Mouse (Mus musculus) adrenal gland, adult (tissue): ENCODE measurements around the gene Pnisr.

Source experiments
- DNase-seq, 2 experiments: peaks; one replicate each; pipeline ENCODE4 v3.0.0; 2022 to 2023; ENCODE audit warnings: low spot score in 1 of 2; ENCODE audit not compliant: inconsistent age in 2 of 2

Gene Pnisr

DNA sequence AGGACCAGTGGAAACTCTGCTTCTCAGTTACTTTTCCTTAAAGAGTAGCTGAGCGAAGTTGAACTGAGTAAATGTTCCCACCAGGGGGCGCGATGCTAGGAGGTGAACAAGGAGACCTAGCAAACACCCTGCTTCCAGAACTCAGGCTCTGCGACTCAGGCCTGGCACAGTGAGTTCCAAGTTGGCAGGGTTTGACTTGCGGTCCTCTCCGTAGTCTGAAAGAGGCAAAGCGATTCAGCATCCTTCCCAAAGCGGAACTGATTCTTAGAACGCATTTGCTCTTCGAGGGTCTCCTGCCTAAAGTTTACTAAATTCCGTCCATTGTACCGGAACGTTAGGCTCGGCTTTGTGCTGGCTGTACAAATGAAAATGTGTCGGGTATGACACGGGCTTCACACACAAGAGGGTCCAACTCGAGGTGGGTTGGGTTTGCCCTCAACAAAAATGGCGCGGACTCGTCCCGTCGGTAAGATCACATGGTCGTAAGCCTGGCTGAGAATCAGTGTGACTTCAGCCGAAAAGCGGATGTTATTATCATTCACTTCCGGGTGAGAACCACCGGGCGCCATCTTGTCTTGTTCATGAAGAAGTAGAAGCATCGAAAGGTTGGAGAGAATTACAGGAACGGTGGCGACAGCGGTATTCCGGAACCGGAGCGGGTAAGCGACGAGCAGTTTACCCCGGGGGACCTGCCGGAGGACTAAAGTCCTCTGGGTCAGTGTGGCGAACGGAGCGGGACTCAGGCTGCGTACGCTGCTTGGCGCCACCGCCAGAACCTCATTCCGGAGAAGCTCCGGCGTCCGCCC, at the start of gene Pnisr:
Pnisr (plus strand) TSS at position 103 of the 806 bp plus-strand sequence.
- DNase-seq: peak; percentile 94 to 98

DNA sequence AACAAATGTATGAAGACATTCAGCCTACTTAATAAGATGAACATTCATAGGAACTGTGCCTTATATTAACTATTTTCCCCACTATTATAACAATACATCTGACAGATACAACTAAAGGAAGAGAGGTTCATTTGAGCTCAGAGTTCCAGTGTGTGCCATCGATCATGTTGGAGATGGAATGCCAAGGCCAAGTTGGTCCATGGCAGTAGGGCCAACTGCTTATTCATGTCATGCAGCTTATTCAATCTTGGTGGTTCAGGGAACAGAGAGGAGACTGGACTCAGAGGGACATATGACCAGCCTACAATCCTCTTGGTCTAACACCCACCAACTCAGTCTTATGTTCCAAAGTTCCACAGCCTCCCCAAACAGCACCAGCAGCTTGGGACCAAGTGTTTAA, 46.4 kb upstream of the Pnisr start:
- DNase-seq: peak; percentile 57 to 59

DNA sequence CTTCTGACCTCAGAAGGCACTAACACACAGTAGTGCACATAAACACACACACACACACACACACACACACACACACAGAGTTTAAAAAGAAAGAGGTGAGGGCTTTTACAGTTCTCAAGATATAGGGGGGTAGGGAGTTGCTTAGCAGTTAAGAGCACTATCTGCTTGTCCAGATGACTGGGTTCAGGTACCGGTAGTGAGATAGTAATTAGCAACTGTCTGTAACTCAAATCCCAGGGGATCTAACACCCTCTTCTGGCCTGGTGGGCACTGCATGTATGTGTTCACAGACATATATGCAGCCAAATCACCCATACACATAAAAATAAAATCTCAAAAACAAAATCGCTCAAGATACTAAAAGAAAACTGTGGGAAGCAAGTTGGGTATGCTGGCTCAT, 45.8 kb upstream of the Pnisr start:
- no peak for DNase-seq

DNA sequence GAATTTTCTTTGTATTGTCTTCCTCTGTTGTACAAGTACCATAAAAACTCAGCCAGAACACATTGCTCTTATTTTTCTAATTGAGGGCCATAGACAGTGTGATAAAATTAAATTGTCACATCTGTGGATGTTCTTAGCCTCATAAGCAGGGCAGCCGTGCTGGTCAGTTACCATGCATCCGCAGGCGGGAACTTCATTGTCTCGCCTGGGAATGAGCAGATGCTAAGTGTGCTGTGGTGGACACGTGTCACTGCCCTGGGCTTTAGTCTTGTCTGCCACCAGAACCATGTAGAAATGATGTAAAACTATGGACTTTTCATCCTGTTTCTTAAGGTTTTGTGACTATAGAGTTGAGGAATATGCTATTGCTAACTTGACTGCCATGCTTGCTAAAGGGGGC, 40.2 kb upstream of the Pnisr start:
- no peak for DNase-seq

DNA sequence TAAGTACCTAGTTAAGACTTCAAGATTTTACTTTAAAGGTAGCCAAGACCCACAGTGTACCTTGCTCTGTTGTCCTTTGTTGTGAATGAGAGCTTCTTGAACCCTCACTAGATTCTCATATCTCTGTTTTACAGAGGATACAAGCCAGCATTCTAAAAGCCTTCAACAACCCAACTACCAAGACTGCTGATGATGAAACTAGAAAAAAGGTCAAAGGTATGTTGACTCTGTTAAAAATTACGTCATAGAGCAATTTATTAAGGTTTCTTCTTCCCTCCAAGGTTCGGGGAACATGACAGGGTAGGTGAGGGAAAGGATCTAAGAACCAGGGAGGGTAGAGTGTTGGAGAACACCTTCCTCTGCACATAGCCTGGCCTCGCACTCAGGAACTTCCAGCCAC, 36.8 kb upstream of the Pnisr start:
- DNase-seq: no peak

DNA sequence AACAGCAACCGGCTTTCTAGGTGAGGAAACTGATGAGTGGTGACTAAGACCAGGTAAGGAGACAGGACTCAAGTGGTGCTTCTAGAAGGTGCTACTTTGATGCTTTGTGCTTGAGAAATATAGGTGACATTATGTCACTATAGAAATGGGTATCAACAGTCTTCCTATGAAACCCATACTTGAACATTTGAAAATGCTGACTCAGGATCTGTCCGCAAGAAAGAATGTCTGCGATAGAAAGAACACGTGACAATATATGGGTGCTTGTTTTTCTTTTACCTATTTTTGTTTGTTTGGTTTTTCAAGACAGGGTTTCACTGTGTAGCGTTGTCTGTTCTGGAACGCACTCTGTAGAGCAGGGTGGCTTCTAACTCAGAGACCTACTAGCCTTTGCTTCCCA, 34.7 kb upstream of the Pnisr start:
- DNase-seq: no peak

DNA sequence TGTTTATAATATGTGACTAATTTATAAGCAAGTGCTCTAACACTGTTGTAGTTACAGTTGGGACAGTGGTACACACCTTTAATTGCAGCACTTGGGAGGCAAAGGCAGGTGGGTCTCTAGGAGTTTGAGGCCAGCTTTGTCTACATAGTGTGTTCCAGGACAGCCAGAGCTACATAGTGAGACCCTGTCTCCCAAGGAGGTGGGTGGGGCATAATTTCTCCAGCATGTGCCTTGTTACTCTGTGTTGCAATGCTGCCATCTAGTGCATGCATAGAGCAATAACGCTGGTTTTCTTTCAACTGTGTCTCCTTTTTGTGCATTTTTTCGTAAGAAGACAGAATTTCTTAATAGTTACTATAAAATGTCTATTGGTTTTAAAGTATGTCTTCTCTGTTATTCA, 33.4 kb upstream of the Pnisr start:
- peak; percentile 19 to 77 for DNase-seq

DNA sequence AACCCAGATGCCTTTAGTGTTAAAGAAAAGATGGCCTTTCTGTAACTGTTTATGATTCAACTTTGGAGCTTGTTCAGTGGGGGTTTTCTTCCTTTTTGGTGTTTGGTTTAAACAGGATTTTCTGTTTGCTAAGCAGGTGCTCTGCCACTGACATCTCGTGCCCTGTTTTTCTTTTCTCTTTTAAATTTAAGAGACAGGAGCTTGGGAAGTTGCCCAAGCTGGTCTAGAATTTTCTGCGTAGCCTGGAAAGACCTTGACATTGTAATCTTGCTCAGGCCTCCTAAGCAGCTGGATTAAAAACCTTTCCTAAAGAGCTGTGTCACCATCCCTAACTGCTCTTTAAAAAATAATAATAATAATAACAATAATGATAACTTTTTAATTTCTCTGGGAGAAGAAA, 20.8 kb upstream of the Pnisr start:
- DNase-seq: peak; percentile 68 to 87

DNA sequence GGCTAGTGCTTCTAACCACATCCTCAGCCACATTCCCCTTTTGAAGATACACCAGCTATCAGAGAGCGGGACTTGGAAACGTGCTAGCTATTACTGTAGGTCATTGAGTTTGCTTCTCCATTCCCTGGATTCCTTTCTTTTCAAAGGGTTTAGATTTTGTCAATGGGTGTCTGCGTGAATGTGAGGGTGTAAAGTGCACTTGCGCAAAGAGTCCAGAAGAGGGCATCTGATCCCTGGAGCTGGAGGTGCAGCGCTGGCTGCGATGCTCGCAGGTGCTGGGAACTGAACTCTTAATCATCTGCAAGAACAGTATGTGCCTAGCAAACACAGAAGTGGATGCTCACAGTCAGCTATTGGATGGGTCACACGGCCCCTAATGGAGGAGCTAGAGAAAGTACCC, 14.5 kb upstream of the Pnisr start:
- no peak for DNase-seq

DNA sequence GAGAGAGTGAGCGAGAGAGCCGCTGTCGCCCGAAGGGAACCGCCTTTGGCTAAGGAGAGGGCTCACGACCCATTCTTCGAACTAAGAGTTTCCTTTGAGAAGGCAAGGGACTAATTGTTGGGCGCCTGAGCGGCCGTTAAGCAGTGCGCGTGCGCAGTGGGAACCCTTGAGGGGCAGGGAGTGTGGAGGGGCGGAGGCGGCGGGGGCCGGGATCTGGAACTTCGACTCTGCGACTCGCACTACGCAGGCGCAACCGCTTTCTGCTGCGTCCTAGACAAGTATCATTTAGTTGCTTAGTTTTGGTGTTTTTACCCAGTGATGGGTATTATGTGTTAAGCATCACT, 876 bp downstream of the Pnisr start:
- peak; percentile 92 to 97 for DNase-seq

DNA sequence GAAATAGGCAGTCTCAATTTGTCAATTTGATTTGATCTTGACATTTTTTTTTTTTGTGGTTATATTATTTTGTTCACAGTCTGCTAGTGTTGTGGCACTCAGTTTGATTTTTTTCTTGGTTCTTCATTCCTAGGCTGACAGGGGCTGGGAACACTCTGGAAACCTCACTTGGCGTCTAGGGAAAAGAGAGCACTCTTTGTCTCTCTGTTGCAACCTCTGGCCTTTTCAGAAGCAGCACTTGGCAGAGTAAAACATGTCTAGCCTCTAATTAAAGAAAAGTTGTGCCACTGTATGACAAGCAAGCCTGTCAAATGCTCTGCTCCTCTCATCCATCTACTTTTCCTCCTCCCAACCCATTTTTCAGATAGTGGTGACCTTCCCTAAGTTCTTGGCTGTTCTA, 10.1 kb downstream of the Pnisr start:
- DNase-seq: no peak

DNA sequence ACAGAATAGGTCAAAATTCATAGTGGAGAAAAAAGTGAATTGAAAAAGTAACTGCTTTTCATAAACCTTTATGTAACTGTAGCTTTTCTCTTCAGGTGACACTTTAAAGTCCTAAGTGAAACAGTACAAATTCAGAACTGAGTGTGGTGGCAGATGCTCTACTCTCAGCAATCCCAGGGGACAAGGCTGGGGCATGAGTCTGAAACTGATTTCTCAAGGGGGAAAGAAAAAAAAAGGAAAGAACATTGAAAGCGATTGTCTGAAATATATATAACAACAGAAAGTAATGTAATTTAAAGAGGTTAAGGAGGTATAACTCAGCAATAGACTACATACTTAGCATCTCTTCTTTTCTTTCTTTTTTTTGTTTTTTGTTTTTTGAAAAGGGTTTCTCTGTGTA, 17.8 kb downstream of the Pnisr start:
- DNase-seq: no peak

DNA sequence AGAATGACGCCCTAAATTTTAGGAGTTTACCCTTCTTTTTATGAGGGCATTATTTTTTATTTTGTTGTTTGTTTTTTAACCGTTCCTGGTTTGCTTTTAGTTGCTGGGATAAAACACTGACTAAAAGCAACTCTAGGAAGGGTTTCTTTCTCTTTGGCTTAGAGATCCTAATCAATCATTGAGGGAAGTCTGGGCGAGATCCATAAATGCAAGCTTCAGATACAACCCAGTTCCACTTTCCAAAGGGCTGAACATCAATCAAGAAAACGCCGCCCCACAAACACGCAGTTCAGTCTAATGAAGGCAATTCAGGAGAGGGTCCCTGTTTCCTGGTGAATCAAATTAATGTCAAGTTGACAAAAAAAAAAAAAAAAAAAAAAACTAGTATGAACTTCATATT, 31.4 kb downstream of the Pnisr start:
- peak in 1 of 2 experiments; percentile 47 for DNase-seq

DNA sequence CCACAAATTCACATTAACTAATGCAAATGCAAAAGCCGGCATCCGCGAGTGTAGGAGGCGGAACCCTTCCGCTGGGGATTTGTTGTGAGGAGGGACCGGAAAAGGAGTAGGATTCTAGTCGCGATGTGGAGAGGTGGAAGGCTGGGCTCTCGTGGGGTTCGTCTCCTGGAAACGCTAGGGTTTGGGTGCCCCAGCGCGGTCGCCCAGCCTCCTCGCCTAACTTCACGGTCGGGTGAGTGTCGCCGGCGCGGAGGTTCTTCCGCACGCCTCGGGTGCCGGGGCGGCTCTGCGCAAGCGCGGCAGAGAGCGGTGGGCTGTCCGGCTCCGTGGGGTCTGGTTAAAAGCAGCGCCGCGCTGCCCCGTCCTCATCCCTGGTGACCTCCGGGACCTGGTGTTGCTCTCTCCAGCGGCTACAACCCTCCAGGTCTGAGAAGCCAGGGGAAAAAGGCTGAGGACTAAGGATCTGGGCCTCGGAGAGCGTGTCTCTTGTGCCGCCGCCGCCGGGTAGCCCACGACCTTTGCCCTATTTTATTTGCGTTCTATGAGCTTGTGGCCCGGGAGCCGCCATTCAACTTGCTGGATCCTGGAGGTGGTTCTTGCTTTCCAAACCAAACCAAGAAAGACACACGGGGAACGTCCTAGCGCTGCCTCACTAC, 32.3 kb downstream of the Pnisr start, which contains the start of gene Coq3:
Coq3 (plus strand) TSS at position 109 of the 656 bp plus-strand sequence.
- peak; percentile 89 to 96 for DNase-seq

DNA sequence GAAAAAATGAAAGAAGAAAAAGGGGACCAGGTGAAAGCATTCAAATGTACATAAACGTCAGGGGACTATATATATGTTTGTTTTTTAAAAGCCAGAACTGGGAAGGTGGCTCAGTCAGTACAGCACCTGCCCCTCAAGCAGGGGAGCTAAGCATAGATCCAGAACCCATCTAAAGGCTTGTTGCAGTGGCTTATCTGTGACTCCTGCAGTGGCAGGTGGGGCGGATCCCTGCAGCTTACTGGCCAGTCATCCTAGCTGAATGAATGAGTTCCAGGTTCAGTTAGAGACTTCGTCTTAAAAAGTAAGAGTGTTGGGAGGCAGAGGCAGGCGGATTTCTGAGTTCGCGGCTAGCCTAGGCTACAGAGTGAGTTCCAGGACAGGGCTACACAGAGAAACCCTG, 35.4 kb downstream of the Pnisr start:
- DNase-seq: no peak

DNA sequence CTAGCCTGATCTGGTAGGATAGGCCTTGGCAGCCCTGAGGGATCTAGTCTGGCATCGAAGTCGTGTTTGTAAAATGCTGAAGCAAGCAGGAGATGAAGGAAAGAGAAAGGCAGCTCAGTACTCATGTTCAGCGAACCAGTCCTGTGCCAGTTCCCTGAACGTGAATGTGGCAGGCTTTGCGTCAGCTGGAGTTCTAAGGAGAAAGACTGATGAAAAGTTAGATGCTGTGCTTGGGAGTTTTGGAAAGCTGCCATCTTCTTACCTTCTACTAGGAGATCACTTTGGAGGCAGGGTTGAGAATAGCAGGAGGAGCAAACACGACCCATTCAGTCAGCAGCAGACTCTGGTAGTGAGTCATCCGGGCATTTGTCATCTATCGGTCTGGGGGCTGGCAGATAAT, 38.4 kb downstream of the Pnisr start:
- DNase-seq: no peak
